9 mouse cellular contexts compared by ENCODE assay signal in the genomic region with DNA sequence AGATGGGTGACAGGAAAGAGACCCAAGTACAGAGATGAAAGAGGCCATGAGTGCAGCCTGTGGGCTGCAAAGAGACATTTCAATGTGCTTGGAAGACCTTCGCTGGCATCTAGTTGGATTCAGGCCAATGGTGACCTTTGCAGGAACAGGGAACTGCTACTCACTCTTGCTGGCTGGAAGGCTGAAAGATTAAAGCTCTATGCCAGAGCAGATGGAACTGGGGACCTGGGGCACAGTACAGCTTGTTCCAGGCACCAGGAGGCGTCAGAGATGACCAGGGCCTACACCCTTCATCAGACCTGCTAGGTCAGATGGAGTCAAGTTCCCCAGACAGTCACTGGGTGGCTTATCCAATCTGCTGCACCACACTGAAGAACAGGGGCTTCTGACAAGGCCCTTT. TPM values are rescaled to one million over a fixed set of nuclear protein-coding genes. Genes with fewer than 3 reads are reported as not detected.
DNase-seq lines count a peak whose midpoint lies in the region; ATAC-seq and TF ChIP-seq lines count a peak whose summit lies in the region.
"Had no signal": no experiment of that assay in that cellular context is flagged by ENCODE, and none has a peak within 500 bp of the region (broad histone marks: within the 10 kb centered on the region; RNA-seq: fewer than 3 reads in every experiment).

No protein-coding gene starts in this region.

- no peaks in the 10 kb centered on the region for H3K9me3 ChIP-seq in hindbrain, postnatal 0 days (ENCODE audit: low read length)

- no peak overlapping the region for H3K27ac ChIP-seq in hindbrain, postnatal 0 days
- H3K27ac ChIP-seq: liver, embryonic 14.5 days had no signal

- ATAC-seq in hindbrain, postnatal 0 days, result no peak
- ATAC-seq: activated CD4-positive, CD25-positive, alpha-beta regulatory T cell, adult 4 months had no signal

- DNase-seq in ovary, adult 18-20 months (ENCODE audit: low spot score), result peak; percentile 62
- DNase-seq in ovary, postnatal 10 days (ENCODE audit: low spot score), result no peak
- peak; percentile 58 for DNase-seq in adrenal gland, postnatal 25 days
- peak; percentile 82 for DNase-seq in gastrocnemius, postnatal 25 days
- DNase-seq in hindbrain, postnatal 0 days (ENCODE audit: low spot score), result no peak
- no peak for DNase-seq in frontal cortex, adult 2 months (ENCODE audit: extremely low spot score in 1 of 2, low spot score in 1 of 2)
- no peak for DNase-seq in kidney, adult 8-10 months

- 82% methylated on average over 2 of the region's 2 CpGs for WGBS in hindbrain, postnatal 0 days

- no peak overlapping the region for H3K4me2 ChIP-seq in hindbrain, postnatal 0 days (ENCODE audit: low read depth, low read length)

- no peak for TF ChIP-seq CTCF in hindbrain, postnatal 0 days (IDR thresholded peaks at IDR 0.05; ENCODE audit: low read depth)

- peaks cover 62% of the 10 kb centered on the region for H3K36me3 ChIP-seq in hindbrain, postnatal 0 days (ENCODE audit: insufficient read depth, low read length)

- H3K27me3 ChIP-seq in hindbrain, postnatal 0 days (ENCODE audit: insufficient read depth, low read length), result no peaks in the 10 kb centered on the region

- no peak overlapping the region for H3K9ac ChIP-seq in hindbrain, postnatal 0 days (replicated peaks; ENCODE audit: low read length)
- H3K9ac ChIP-seq: liver, embryonic 14.5 days had no signal

- no peak overlapping the region for H3K4me3 ChIP-seq in hindbrain, postnatal 0 days (ENCODE audit: low read length)

- H3K4me1 ChIP-seq in hindbrain, postnatal 0 days (ENCODE audit: insufficient read depth, low read length), result no peaks in the 10 kb centered on the region

RNA-seq across cellular contexts. Expression of gene Map1lc3a, which starts 17.3 kb away (rescaled TPM):
- total RNA-seq in adrenal gland, postnatal 25 days (2021), result 818 and 895 TPM in 2 replicates
- total RNA-seq in gastrocnemius, postnatal 25 days (2021), result 100 to 1,000 TPM; 243 to 291 TPM
- total RNA-seq in hindbrain, postnatal 0 days (2014; rRNA removed), result 618 and 737 TPM in 2 replicates
- 853 and 903 TPM in 2 replicates for polyA plus RNA-seq in hindbrain, postnatal 0 days (2015; fragmentation: Nextera tagmentation; extraction: Ambion mirVana)
- 387 and 406 TPM in 2 replicates for polyA plus RNA-seq in frontal cortex, adult 2 months (2012; rRNA removed)

RNA-seq across cellular contexts. Expression of gene Dynlrb1, which starts 57.0 kb away (rescaled TPM):
- 391 and 422 TPM in 2 replicates for total RNA-seq in adrenal gland, postnatal 25 days (2021)
- 100 to 1,000 TPM in 1 of 2 experiments, 10 to 100 TPM in 1; 94.6 to 115 TPM for total RNA-seq in gastrocnemius, postnatal 25 days (2021)
- total RNA-seq in hindbrain, postnatal 0 days (2014; rRNA removed), result 264 and 266 TPM in 2 replicates
- 725 and 778 TPM in 2 replicates for polyA plus RNA-seq in hindbrain, postnatal 0 days (2015; fragmentation: Nextera tagmentation; extraction: Ambion mirVana)
- 830 and 929 TPM in 2 replicates for polyA plus RNA-seq in frontal cortex, adult 2 months (2012; rRNA removed)

Comparison
In these comparisons a context has a peak if more than half of its experiments do, and no peak if none do; other contexts are left out.
1. DNase-seq: peak in ovary, adult 18-20 months (single experiment), adrenal gland, postnatal 25 days (single experiment) and gastrocnemius, postnatal 25 days (single experiment); none in ovary, postnatal 10 days (single experiment), hindbrain, postnatal 0 days (single experiment), frontal cortex, adult 2 months (0 of 2) and kidney, adult 8-10 months (0 of 2).